Mouse (Mus musculus): Measurements from ENCODE around the gene Sf3a1.

GRCm38 (mm10) chr11:4222046-4222950 lies 62.1 kb downstream of the Sf3a1 start:
- no peak for TF ChIP-seq CTCF (IDR thresholded peaks at IDR 0.05 in 2 of 3, conservative IDR thresholded peaks at IDR 0.05 in 1 of 3; ENCODE audit: control insufficient read depth in 1 of 3, insufficient read depth in 1 of 3, low read depth in 2 of 3, low read length in 3 of 3, poor library complexity in 1 of 3, severe bottlenecking in 1 of 3)
- no peak for TF ChIP-seq POLR2A (IDR thresholded peaks at IDR 0.05; ENCODE audit: control insufficient read depth in 1 of 2, insufficient read depth in 1 of 2, low read depth in 1 of 2, low read length in 2 of 2, poor library complexity in 1 of 2)
- no peak for TF ChIP-seq MEF2A (IDR thresholded peaks at IDR 0.05; ENCODE audit: extremely low read depth, insufficient replicate concordance, low read depth, low read length, poor library complexity, severe bottlenecking)
- TF ChIP-seq ETS1 (IDR thresholded peaks at IDR 0.05; ENCODE audit: low read depth, low read length) = 0 out of 2 replicates have a peak, but pooled peaks have one; percentile 9
